Mouse (Mus musculus) neural tube, embryonic 15.5 days (tissue): ENCODE data around the gene Gm21560. TPM values are rescaled to one million over a fixed set of nuclear protein-coding genes. Genes with fewer than 3 reads are reported as not detected.
"Not testable (repeated sequence)": the region's sequence is repeated elsewhere in the genome, so short reads cannot be mapped to it uniquely, and the experiment has no call there.

Source experiments
- ATAC-seq: fragments of 200-750 bp; cut with Nextera tagmentation; 2 replicates; pipeline ENCODE4 v1.8.0; 2017; ENCODE audit warnings: mild to moderate bottlenecking, moderate TSS enrichment, moderate library complexity; ENCODE audit not compliant: low FRiP score
- H3K27ac ChIP-seq: fragments of 300-500 bp; sonication (generic); replicated peaks from 2 replicates; pipeline ENCODE4 v1.5.1; 2015; ENCODE audit warnings: mild to moderate bottlenecking, inconsistent platforms
- H3K27me3 ChIP-seq: fragments of 300-500 bp; sonication (generic); replicated peaks from 2 replicates; pipeline ENCODE4 v1.6.1; 2015; ENCODE audit warnings: inconsistent platforms
- H3K36me3 ChIP-seq: fragments of 300-500 bp; sonication (generic); 2 replicates; pipeline ENCODE4 v1.6.1; 2015; ENCODE audit warnings: inconsistent platforms
- H3K4me1 ChIP-seq: fragments of 300-500 bp; sonication (generic); 2 replicates; pipeline ENCODE4 v1.6.1; 2015; ENCODE audit warnings: inconsistent platforms
- H3K4me2 ChIP-seq: fragments of 300-500 bp; sonication (generic); 2 replicates; pipeline ENCODE4 v1.6.1; 2015; ENCODE audit warnings: inconsistent platforms, mild to moderate bottlenecking, moderate library complexity
- H3K4me3 ChIP-seq: fragments of 300-500 bp; sonication (generic); replicated peaks from 2 replicates; pipeline ENCODE4 v1.5.1; 2015; ENCODE audit warnings: mild to moderate bottlenecking, inconsistent platforms
- H3K9ac ChIP-seq: fragments of 300-500 bp; sonication (generic); replicated peaks from 2 replicates; pipeline ENCODE4 v1.6.1; 2015; ENCODE audit warnings: mild to moderate bottlenecking, inconsistent platforms
- H3K9me3 ChIP-seq: fragments of 300-500 bp; sonication (generic); replicated peaks from 2 replicates; pipeline ENCODE4 v1.6.1; 2016; ENCODE audit warnings: inconsistent platforms
- WGBS: fragments of 180-500 bp; shearing (Covaris S2); methylation state at CpG from one replicate; pipeline ENCODE4 v1.1.7; 2015; ENCODE audit warnings: mixed read lengths; 5-methylcytosine and 5-hydroxymethylcytosine counted together
- polyA plus RNA-seq: library from polyadenylated mRNA; unstranded; fragments of >200 nt; fragmentation: Nextera tagmentation; extraction: Ambion mirVana; gene quantifications from 2 replicates; pipeline ENCODE4 v1.2.1, GENCODE M21; 2015

Gm21560 gene
- not detected in 2 replicates for polyA plus RNA-seq

- H3K27me3 ChIP-seq, H3K4me2 ChIP-seq, H3K27ac ChIP-seq, H3K4me1 ChIP-seq, H3K9me3 ChIP-seq, ATAC-seq, H3K9ac ChIP-seq, H3K4me3 ChIP-seq, H3K36me3 ChIP-seq: not testable (repeated sequence)
- WGBS: 58% methylated on average over 2 of the region's 2 CpGs
Measured at GRCm38 (mm10) chr14:6219192-6219591, at the start of gene Gm21560. Gene Gm21560, minus strand, starts transcription at chr14:6219292.

- H3K9me3 ChIP-seq, H3K27ac ChIP-seq, H3K27me3 ChIP-seq, H3K4me2 ChIP-seq, H3K36me3 ChIP-seq, H3K9ac ChIP-seq, H3K4me1 ChIP-seq, ATAC-seq, H3K4me3 ChIP-seq: not testable (repeated sequence)
- 90% methylated on average over 6 of the region's 9 CpGs for WGBS
Measured at GRCm38 (mm10) chr14:6163538-6163937, 55.6 kb downstream of the Gm21560 start.

GRCm38 (mm10) chr14:6161085-6161484 lies 58.0 kb downstream of the Gm21560 start:
- not testable (repeated sequence) for H3K27ac ChIP-seq, H3K9ac ChIP-seq, H3K36me3 ChIP-seq, H3K4me1 ChIP-seq, ATAC-seq, H3K4me3 ChIP-seq, H3K4me2 ChIP-seq, H3K27me3 ChIP-seq, H3K9me3 ChIP-seq
- 88% methylated on average over 1 of the region's 1 CpGs for WGBS

Other genes starting within 250 kb of the Gm21560 start
- not detected in 2 replicates for gene Gm3453, start 240.2 kb downstream of the Gm21560 start, polyA plus RNA-seq
- gene Gm6337, start 161.0 kb downstream of the Gm21560 start, polyA plus RNA-seq: not detected in 2 replicates
- gene Gm8206, start 125.3 kb downstream of the Gm21560 start, polyA plus RNA-seq: 4.6 and 6.7 TPM in 2 replicates
- gene Gm3468, start 110.6 kb downstream of the Gm21560 start, polyA plus RNA-seq: 3.8 and 6.2 TPM in 2 replicates
- gene Gm3476, start 93.5 kb downstream of the Gm21560 start, polyA plus RNA-seq: not detected in 2 replicates
- gene Gm3411, start 68.0 kb upstream of the Gm21560 start, polyA plus RNA-seq: 6.5 and 8.7 TPM in 2 replicates
- gene Gm21103, start 85.6 kb upstream of the Gm21560 start, polyA plus RNA-seq: not detected in 2 replicates
- not detected in 2 replicates for gene Gm3618, start 124.4 kb upstream of the Gm21560 start, polyA plus RNA-seq
- 0.14 TPM in 1 of 2 replicates, not detected in the other for gene Gm16440, start 171.0 kb upstream of the Gm21560 start, polyA plus RNA-seq
- gene Gm3591, start 193.2 kb upstream of the Gm21560 start, polyA plus RNA-seq: 6.1 and 6.6 TPM in 2 replicates
- gene Gm3594, start 225.3 kb upstream of the Gm21560 start, polyA plus RNA-seq: not detected in 2 replicates